Mouse (Mus musculus) spleen, adult 12 weeks (tissue): ENCODE measurements around the gene Lgals8.

Experiments used
- DNase-seq: peaks from one replicate; pipeline ENCODE4 v3.0.0; 2022; ENCODE audit warnings: low spot score

Lgals8 gene

DNA sequence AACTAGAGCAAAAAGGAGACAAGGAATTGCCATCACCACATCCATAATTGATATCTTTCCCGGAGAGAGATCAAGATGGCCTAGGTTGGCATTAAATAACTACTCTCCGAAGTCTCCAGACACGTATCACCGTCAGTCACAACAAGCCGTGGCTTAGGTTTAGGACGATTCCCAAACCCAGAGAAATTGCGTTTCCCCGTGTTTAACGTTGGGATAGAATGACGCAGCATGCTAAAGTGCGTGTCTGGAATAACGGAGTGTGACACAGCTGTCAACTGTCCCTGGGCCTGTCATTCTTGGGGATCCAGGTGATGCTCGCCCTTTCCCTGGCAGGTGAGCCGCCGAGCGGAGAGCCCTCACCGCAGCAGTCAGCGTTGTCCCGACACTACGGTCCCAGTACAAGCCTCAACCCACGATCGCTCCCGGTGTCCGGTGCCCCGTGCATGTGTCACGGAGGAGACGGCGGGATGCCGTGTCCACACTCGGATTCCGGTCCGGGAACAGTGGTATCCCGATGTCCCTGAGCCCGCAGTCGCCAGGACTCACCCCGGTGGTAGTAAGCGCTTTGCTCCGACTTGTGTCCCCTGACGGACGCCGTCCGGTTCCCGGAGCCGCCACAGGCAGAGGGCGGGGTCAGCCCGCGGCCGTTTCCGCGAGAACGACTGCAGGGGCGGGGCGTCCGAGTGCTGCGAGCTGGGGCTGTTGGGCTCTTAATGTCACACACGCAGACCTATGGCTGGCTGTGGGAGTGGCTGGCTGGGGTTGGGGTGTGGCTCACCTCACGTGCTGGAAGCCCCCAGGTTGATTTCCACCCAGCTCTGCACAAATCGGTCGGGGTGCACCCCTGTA, 3.6 kb downstream of the Lgals8 start:
- peak; percentile 89 for DNase-seq

GRCm38 (mm10) chr13:12460443-12460842, 4.3 kb downstream of the Lgals8 start:
- DNase-seq = peak; percentile 51

DNA sequence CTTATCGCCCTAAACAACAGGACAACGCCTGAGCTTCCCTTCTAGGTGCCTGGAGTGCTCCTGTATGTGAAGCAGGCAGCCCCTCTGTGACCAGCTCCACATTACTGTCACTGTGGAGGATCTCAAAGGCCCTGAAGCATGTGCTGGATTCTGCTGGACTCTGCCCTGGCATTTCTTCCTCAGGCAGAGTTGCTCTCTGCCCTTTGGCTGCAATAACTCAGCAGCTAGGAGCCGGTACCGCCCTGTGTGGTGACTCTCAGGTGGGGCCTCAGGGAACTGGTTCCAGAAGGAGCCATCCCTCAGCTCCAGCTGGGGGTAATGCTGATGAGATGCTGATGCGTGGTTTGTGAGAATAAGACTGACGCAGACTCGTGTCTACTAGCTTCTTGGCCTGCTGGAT, 8.0 kb downstream of the Lgals8 start:
- no peak for DNase-seq

- DNase-seq = no peak
Measured at GRCm38 (mm10) chr13:12454686-12455390, 9.9 kb downstream of the Lgals8 start.

GRCm38 (mm10) chr13:12453150-12453549, 11.6 kb downstream of the Lgals8 start:
- no peak for DNase-seq

DNA sequence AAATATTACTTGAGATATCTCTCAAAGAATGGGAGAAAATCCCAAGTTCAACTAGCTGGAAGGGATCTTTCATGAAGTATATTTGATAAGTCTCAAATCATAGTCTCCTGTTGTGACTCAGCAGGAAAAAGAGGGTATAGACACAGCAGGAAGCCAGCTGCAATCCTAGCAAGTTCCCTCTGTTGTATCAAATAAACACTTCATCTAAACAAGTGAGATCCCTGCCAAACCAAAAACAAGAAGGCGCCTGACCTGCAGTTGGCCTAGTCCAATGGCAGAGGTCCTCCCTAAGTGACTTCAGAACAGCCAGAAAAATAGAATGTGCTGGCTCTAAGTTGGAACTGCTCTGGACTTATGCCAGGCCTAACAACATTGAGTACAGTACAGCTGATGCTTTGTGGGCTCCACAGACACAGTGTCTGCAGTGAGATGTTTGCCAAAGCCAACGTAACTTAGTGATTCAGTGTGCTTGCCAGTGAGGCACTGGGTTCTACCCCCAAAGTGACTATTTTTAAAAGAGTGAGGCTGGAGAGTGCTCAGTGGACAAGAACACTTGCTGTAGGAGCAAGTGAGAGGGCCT, 22.6 kb downstream of the Lgals8 start:
- no peak for DNase-seq

DNA sequence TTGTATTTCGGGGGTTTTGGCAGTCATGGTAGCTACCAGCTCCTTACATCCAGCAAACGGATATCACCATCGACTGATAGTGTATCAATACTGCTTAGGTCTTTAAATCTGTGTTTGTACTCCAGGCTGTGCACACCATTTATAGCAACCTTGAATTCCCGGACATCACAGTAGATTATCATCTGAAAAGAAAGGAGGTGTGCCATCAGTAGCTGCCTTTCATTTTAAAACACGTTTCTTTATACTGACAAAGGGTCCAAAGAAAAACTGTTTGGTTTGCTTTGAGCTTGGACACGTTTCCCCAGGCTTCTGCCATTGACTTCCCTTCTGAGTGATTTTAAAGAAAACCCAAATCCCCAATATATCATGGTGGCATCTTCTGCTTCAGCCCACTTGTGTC, 23.9 kb downstream of the Lgals8 start:
- no peak for DNase-seq

DNA sequence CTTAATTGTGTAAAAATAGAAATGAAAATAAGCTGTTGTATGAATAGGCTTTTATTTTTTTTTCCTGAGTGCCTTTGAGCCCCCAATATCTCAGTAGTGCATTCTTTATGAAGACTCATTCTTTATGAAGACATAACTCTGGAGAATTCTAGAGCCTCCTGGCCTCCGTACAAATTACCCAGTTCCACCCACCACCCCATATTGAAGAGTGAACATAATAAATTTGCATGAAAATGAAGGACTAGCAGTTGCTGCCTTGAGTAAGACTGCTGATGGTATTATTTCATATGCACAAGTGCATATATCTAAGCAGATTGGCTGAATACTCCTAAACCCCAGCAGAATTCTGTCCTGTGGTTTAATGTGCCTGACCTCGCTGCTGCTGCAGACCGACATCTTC, 25.2 kb downstream of the Lgals8 start:
- no peak for DNase-seq

GRCm38 (mm10) chr13:12433843-12434242, 30.9 kb downstream of the Lgals8 start:
- no peak for DNase-seq

DNA sequence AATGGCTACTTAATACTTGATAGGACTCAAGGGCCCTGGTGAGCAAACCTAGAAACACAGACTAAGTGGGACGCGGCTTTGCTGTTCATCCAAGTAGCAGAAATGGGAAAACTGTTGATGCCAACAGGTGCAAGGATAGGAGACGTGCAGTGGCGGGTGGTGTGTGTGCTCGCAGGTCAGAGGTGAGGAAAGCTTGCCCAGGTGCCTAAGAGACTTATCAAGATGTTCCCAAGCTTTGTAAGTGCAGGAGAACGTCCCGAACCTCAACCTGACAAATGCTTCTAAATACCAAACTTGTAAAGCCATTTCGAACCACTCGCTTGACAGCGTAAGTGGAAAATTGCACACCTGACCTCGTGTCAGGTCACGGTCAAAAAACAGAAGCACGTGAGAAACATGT, 36.2 kb downstream of the Lgals8 start:
- DNase-seq = no peak

- DNase-seq = no peak
Measured at GRCm38 (mm10) chr13:12420596-12420995, 44.1 kb downstream of the Lgals8 start.

DNA sequence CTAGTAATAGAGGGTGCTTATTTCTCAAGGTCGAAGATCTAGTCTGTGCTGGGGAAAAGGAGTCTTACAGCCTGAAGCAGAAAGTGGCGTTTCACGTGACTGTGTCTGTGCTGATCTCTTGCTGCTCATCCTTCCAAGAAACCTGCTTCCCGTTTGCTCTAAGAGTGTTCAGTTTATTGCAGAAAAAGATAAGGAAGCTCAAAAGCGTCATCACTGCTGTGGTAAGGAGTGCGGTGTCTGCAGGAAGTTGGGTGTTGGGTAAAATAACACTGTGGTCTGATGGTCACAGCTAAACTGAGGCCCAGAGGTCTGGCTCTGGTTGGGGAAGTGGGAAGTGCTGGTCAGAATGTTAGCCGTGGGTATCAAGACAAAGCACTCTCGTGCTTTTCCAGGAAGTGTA, 52.7 kb downstream of the Lgals8 start:
- no peak for DNase-seq

- no peak for DNase-seq
Measured at GRCm38 (mm10) chr13:12408343-12409066, 56.2 kb downstream of the Lgals8 start.

DNA sequence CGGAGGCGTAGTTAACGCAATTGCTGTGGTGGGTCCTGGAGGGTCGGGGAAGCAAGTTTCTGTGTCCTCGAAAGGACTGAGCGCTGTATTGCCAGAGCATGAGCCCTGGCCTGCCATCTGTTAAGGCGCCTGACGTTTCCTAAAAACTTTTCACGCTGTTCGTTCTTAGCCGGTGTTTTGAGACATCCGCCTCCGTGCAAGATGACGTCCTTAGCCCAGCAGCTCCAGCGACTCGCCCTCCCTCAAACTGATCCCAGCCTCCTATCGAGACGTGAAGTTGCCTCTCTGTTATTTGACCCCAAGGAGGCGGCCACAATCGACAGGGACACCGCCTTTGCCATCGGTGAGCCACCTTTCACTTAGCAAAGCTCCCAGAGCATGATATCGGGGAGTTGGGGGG, 69.2 kb downstream of the Lgals8 start:
- peak; percentile 3 for DNase-seq

- peak; percentile 95 for DNase-seq
Measured at GRCm38 (mm10) chr13:12394609-12395505, 69.9 kb downstream of the Lgals8 start, which contains the start of gene Heatr1. Gene Heatr1 (plus strand): TSS chr13:12395027.
